Mouse (Mus musculus): ENCODE data around the gene Gpr135.

Gpr135 gene

GRCm38 (mm10) chr12:72070327-72071269 is at the start of gene Gpr135:
TSS of gene Gpr135 (minus strand) at chr12:72071125.
- DNase-seq (ENCODE audit: low spot score), result peak; percentile 94

- no peak for DNase-seq (ENCODE audit: low spot score)
These were observed 44.9 kb upstream of the Gpr135 start for GRCm38 (mm10) chr12:72115686-72116345.

GRCm38 (mm10) chr12:72115126-72115525 is 44.2 kb upstream of the Gpr135 start:
- no peak for DNase-seq (ENCODE audit: low spot score)

- DNase-seq (ENCODE audit: low spot score), result peak; percentile 82
These were observed 33.8 kb upstream of the Gpr135 start for GRCm38 (mm10) chr12:72104525-72105281.

- DNase-seq (ENCODE audit: low spot score), result no peak
These were observed 33.1 kb upstream of the Gpr135 start for GRCm38 (mm10) chr12:72104027-72104426.

- no peak for DNase-seq (ENCODE audit: low spot score)
These were observed 31.9 kb upstream of the Gpr135 start for GRCm38 (mm10) chr12:72102776-72103175.

GRCm38 (mm10) chr12:72096966-72097365 is 26.0 kb upstream of the Gpr135 start:
- DNase-seq (ENCODE audit: low spot score), result no peak

- DNase-seq (ENCODE audit: low spot score), result no peak
These were observed 18.9 kb upstream of the Gpr135 start for GRCm38 (mm10) chr12:72089802-72090201.

- DNase-seq (ENCODE audit: low spot score), result peak; percentile 42
These were observed 15.4 kb upstream of the Gpr135 start for GRCm38 (mm10) chr12:72086166-72086825.

- DNase-seq (ENCODE audit: low spot score), result peak; percentile 99
These were observed 14.6 kb upstream of the Gpr135 start, which contains the start of the genes L3hypdh and Jkamp for GRCm38 (mm10) chr12:72085329-72086165. TSS of gene L3hypdh (minus strand) at chr12:72085439. TSS of gene Jkamp (plus strand) at chr12:72085589.

- DNase-seq (ENCODE audit: low spot score), result peak; percentile 76
These were observed 14.1 kb upstream of the Gpr135 start for GRCm38 (mm10) chr12:72085024-72085328.

- peak; percentile 62 for DNase-seq (ENCODE audit: low spot score)
These were observed 13.5 kb upstream of the Gpr135 start for GRCm38 (mm10) chr12:72084261-72085023.

- DNase-seq (ENCODE audit: low spot score), result no peak
These were observed 12.3 kb upstream of the Gpr135 start for GRCm38 (mm10) chr12:72083265-72083664.

- DNase-seq (ENCODE audit: low spot score), result peak; percentile 28
These were observed 11.4 kb upstream of the Gpr135 start for GRCm38 (mm10) chr12:72082370-72082769.

- no peak for DNase-seq (ENCODE audit: low spot score)
These were observed 11.0 kb upstream of the Gpr135 start for GRCm38 (mm10) chr12:72081961-72082360.

GRCm38 (mm10) chr12:72078248-72078647 is 7.3 kb upstream of the Gpr135 start:
- no peak for DNase-seq (ENCODE audit: low spot score)

- peak; percentile 67 for DNase-seq (ENCODE audit: low spot score)
These were observed 1.1 kb downstream of the Gpr135 start for GRCm38 (mm10) chr12:72069626-72070326.

- DNase-seq (ENCODE audit: low spot score), result no peak
These were observed 13.1 kb downstream of the Gpr135 start for GRCm38 (mm10) chr12:72057780-72058179.

GRCm38 (mm10) chr12:72053851-72054250 is 17.1 kb downstream of the Gpr135 start:
- no peak for DNase-seq (ENCODE audit: low spot score)

All from embryo, embryonic 10 days (tissue).